Mouse (Mus musculus): ENCODE results near the gene Lrrc43. TPM values are rescaled to one million over a fixed set of nuclear protein-coding genes. Genes with fewer than 3 reads are reported as not detected.

The Lrrc43 gene
- total and polyA plus RNA-seq, 3 experiments = not detected

DNA sequence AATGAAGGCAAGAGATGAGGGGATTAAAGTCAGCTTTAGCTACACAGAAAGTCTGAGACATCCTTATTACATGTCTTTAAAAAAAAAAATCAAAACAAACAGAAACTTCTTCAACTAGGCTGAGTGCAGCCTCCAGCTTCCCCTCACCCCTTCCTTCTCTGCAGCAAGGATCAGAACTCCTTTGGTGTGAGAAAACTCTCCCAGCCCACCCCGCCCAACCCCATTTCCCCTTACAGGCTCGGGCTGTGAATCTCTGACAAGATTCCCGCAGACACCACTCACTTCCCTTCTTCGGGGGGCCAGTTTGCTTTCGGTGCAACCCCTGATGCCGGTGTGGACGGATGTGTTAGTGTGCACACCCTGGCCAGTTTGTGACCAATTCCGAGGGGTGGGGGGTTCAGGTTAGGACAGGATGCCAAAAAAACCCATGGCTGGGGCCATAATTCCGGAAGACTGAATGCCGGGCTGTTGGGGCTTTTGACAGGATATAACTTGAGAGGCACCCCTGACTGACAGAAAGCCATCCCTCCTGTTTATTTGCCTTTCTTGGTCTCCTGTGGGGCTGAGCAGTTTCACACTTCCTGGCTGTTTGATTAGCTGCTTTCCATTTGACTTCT, 18.2 kb upstream of the Lrrc43 start:
- Histone ChIP-seq H3K4me2 (ENCODE audit: insufficient read depth, low read depth, poor library complexity, severe bottlenecking) (peak overlapping the region; percentile 80), H3K9me3 (replicated peaks; ENCODE audit: low read length) (no peaks in the 10 kb centered on the region), H3K4me1 (ENCODE audit: control insufficient read depth in 1 of 2, insufficient read depth in 2 of 2) (peaks cover 5 to 22% of the 10 kb centered on the region in 2 experiments), H3K4me3 (replicated peaks in 1 of 3; ENCODE audit: low read depth in 2 of 3, low read length in 2 of 3, poor library complexity in 1 of 3) (peak overlapping the region; percentile 11 to 39 (median 31)), H3K9ac (ENCODE audit: insufficient read depth, low read depth) (peak overlapping the region; percentile 46), H3K79me2 (replicated peaks; ENCODE audit: control insufficient read depth, extremely low read depth, insufficient read depth, poor library complexity, severe bottlenecking) (no peaks in the 10 kb centered on the region), H3K27me3 (replicated peaks) (no peaks in the 10 kb centered on the region), H3K36me3 (replicated peaks in 1 of 2; ENCODE audit: control insufficient read depth in 1 of 2, insufficient read depth in 1 of 2, low read length in 1 of 2) (no peaks in the 10 kb centered on the region), H3K27ac (ENCODE audit: insufficient read depth, low read depth) (peak overlapping the region; percentile 24; the same call in 1 of the 2 replicates)
- TF ChIP-seq HCFC1 (IDR thresholded peaks at IDR 0.05; ENCODE audit: low read depth, low read length) (0 out of 2 replicates have a peak, but pooled peaks have one; percentile 27), ETS1 (conservative IDR thresholded peaks at IDR 0.05; ENCODE audit: low read depth, low read length) (peak; percentile 56), NRF1 (IDR thresholded peaks at IDR 0.05; ENCODE audit: low read depth, low read length) (no peak), ZNF384 (IDR thresholded peaks at IDR 0.05; ENCODE audit: low read depth, low read length) (peak; percentile 37; the same call in 1 of the 2 replicates), BHLHE40 (IDR thresholded peaks at IDR 0.05; ENCODE audit: low read depth, low read length) (no peak; the same call in 1 of the 2 replicates), IRF4 (IDR thresholded peaks at IDR 0.05; ENCODE audit: low read depth, low read length) (peak; percentile 53; the same call in 1 of the 2 replicates), ZMIZ1 (IDR thresholded peaks at IDR 0.05; ENCODE audit: low read depth, low read length) (no peak), TBP (conservative IDR thresholded peaks at IDR 0.05; ENCODE audit: low read depth, low read length) (no peak), CHD1 (IDR thresholded peaks at IDR 0.05; ENCODE audit: low read depth, low read length) (0 out of 2 replicates have a peak, but pooled peaks have one; percentile 43), KAT2A (IDR thresholded peaks at IDR 0.05; ENCODE audit: insufficient replicate concordance, low read length) (0 out of 2 replicates have a peak, but pooled peaks have one; percentile 12), MAX (IDR thresholded peaks at IDR 0.05; ENCODE audit: low read length) (no peak), RCOR1 (conservative IDR thresholded peaks at IDR 0.05; ENCODE audit: low read depth, low read length) (peak; percentile 77; the same call in 1 of the 2 replicates), ELF1 (IDR thresholded peaks at IDR 0.05; ENCODE audit: low read depth, low read length) (peak; percentile 62), CTCF (conservative IDR thresholded peaks at IDR 0.05 in 1 of 2, IDR thresholded peaks at IDR 0.05 in 1 of 2; ENCODE audit: low read depth in 2 of 2, low read length in 2 of 2) (no peak), MEF2A (IDR thresholded peaks at IDR 0.05; ENCODE audit: borderline replicate concordance, low read depth, low read length) (peak; percentile 58), SIN3A (IDR thresholded peaks at IDR 0.05; ENCODE audit: low read length) (no peak), EP300 (IDR thresholded peaks at IDR 0.05; ENCODE audit: low read length) (peak; percentile 20), CHD2 (IDR thresholded peaks at IDR 0.05; ENCODE audit: low read length) (0 out of 2 replicates have a peak, but pooled peaks have one; percentile 45)
- dilution Hi-C loops (cut with MboI; ENCODE audit: extremely low pct_ligation_motif_present, extremely low pct_unique_long_range_greater_than_20kb, low sequenced_read_pairs) = no loop called here
- in situ Hi-C loops (cut with MboI; ENCODE audit: low pct_ligation_motif_present, low pct_unique_long_range_greater_than_20kb, low sequenced_read_pairs) = no loop called here
- DNase-seq (ENCODE audit: extremely low read depth) = peak; percentile 40

DNA sequence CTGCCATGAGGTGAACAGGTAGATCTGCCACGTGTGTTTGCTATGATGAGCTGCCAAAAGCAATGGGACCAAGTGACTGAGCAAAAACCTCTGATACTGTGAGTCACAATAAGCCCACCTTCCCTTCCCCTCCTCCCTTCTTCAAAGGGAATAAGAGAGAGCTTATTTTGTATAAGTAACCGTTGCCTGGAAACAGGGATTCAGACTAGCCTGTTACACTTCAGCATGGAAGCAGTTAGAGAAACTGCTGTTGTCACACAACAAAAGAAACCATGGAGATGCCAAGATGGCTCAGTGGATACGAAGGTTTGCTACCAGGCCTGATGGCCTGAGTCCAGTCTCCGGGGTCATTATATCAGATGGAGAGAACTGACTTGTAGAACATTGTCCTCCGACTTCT, 15.3 kb upstream of the Lrrc43 start:
- H3K79me2 ChIP-seq (replicated peaks; ENCODE audit: control insufficient read depth, extremely low read depth, insufficient read depth, poor library complexity, severe bottlenecking) = no peaks in the 10 kb centered on the region
- dilution Hi-C loops (cut with MboI; ENCODE audit: extremely low pct_ligation_motif_present, extremely low pct_unique_long_range_greater_than_20kb, low sequenced_read_pairs) = no loop called here
- H3K4me2 ChIP-seq (ENCODE audit: insufficient read depth, low read depth, poor library complexity, severe bottlenecking) = no peak overlapping the region
- peaks cover 5 to 22% of the 10 kb centered on the region in 2 experiments for H3K4me1 ChIP-seq (ENCODE audit: control insufficient read depth in 1 of 2, insufficient read depth in 2 of 2)
- DNase-seq (ENCODE audit: extremely low read depth) = no peak
- H3K9me3 ChIP-seq (replicated peaks; ENCODE audit: low read length) = no peaks in the 10 kb centered on the region
- H3K27me3 ChIP-seq (replicated peaks) = no peaks in the 10 kb centered on the region
- in situ Hi-C loops (cut with MboI; ENCODE audit: low pct_ligation_motif_present, low pct_unique_long_range_greater_than_20kb, low sequenced_read_pairs) = no loop called here
- H3K36me3 ChIP-seq (replicated peaks in 1 of 2; ENCODE audit: control insufficient read depth in 1 of 2, insufficient read depth in 1 of 2, low read length in 1 of 2) = no peaks in the 10 kb centered on the region
- H3K27ac ChIP-seq (ENCODE audit: insufficient read depth, low read depth) = no peak overlapping the region
- H3K9ac ChIP-seq (ENCODE audit: insufficient read depth, low read depth) = no peak overlapping the region
- no peak for TF ChIP-seq MAX (IDR thresholded peaks at IDR 0.05; ENCODE audit: low read length)
- no peak for TF ChIP-seq MAFK (IDR thresholded peaks at IDR 0.05; ENCODE audit: insufficient replicate concordance, low read length)
- no peak for TF ChIP-seq HCFC1 (IDR thresholded peaks at IDR 0.05; ENCODE audit: low read depth, low read length)
- no peak for TF ChIP-seq TCF12 (IDR thresholded peaks at IDR 0.05; ENCODE audit: low read depth, low read length)
- TF ChIP-seq USF2 (conservative IDR thresholded peaks at IDR 0.05; ENCODE audit: low read depth, low read length) = no peak
- no peak overlapping the region for H3K4me3 ChIP-seq (replicated peaks in 1 of 3; ENCODE audit: low read depth in 2 of 3, low read length in 2 of 3, poor library complexity in 1 of 3)
